Mouse (Mus musculus) hindbrain, embryonic 15.5 days (tissue): Measurements from ENCODE around the gene Rasgrf2. TPM values are rescaled to one million over a fixed set of nuclear protein-coding genes. Genes with fewer than 3 reads are reported as not detected.

ENCODE experiments used
- ATAC-seq: fragments of 200-750 bp; cut with Nextera tagmentation; 2 replicates; pipeline ENCODE4 v1.8.0; 2017; ENCODE audit warnings: low read depth, moderate number of reproducible peaks, moderate TSS enrichment; ENCODE audit not compliant: low FRiP score
- H3K27ac ChIP-seq: fragments of 300-500 bp; sonication (generic); replicated peaks from 2 replicates; pipeline ENCODE4 v1.5.1; 2015; ENCODE audit warnings: mild to moderate bottlenecking, inconsistent platforms
- H3K27me3 ChIP-seq: fragments of 300-500 bp; sonication (generic); 2 replicates; pipeline ENCODE4 v1.6.1; 2015; ENCODE audit warnings: control low read depth, inconsistent platforms
- H3K36me3 ChIP-seq: fragments of 300-500 bp; sonication (generic); 2 replicates; pipeline ENCODE4 v1.6.1; 2015; ENCODE audit warnings: control low read depth, inconsistent platforms
- H3K4me1 ChIP-seq: fragments of 300-500 bp; sonication (generic); replicated peaks from 2 replicates; pipeline ENCODE4 v1.6.1; 2015; ENCODE audit warnings: control low read depth, inconsistent platforms
- H3K4me2 ChIP-seq: fragments of 300-500 bp; sonication (generic); 2 replicates; pipeline ENCODE4 v1.6.1; 2015; ENCODE audit warnings: moderate library complexity, mild to moderate bottlenecking, inconsistent platforms
- H3K4me3 ChIP-seq: fragments of 300-500 bp; sonication (generic); 2 replicates; pipeline ENCODE4 v1.5.1; 2015; ENCODE audit warnings: mild to moderate bottlenecking, inconsistent platforms
- H3K9ac ChIP-seq: fragments of 300-500 bp; sonication (generic); 2 replicates; pipeline ENCODE4 v1.6.1; 2015; ENCODE audit warnings: inconsistent platforms
- H3K9me3 ChIP-seq: fragments of 300-500 bp; sonication (generic); 2 replicates; pipeline ENCODE4 v1.6.1; 2016; ENCODE audit warnings: control low read depth, inconsistent platforms
- WGBS: fragments of 180-500 bp; shearing (Covaris S2); methylation state at CpG from one replicate; pipeline ENCODE4 v1.1.7; 2015; 5-methylcytosine and 5-hydroxymethylcytosine counted together
- polyA plus RNA-seq: library from polyadenylated mRNA; unstranded; fragments of >200 nt; fragmentation: Nextera tagmentation; extraction: Ambion mirVana; gene quantifications from 2 replicates; pipeline ENCODE4 v1.2.1, GENCODE M21; 2015

Rasgrf2 gene
- polyA plus RNA-seq, 1 experiment from 2014 or later, result 9.5 TPM

- ATAC-seq, result no peak
- 92% methylated on average over 24 of the region's 24 CpGs for WGBS
- Histone ChIP-seq H3K4me2 (no peak overlapping the region), H3K27ac (no peak overlapping the region), H3K9ac (no peak overlapping the region), H3K36me3 (no peaks in the 10 kb centered on the region), H3K4me3 (no peak overlapping the region), H3K27me3 (no peaks in the 10 kb centered on the region), H3K4me1 (no peaks in the 10 kb centered on the region), H3K9me3 (no peaks in the 10 kb centered on the region)
Observed at GRCm38 (mm10) chr13:92030364-92031057, 100.9 kb downstream of the Rasgrf2 start.

GRCm38 (mm10) chr13:92029666-92030065 is 101.8 kb downstream of the Rasgrf2 start:
- no peaks in the 10 kb centered on the region for H3K36me3 ChIP-seq
- H3K4me1 ChIP-seq, result no peaks in the 10 kb centered on the region
- H3K27me3 ChIP-seq, result no peaks in the 10 kb centered on the region
- no peaks in the 10 kb centered on the region for H3K9me3 ChIP-seq
- ATAC-seq, result no peak
- no peak overlapping the region for H3K4me3 ChIP-seq
- H3K4me2 ChIP-seq, result no peak overlapping the region
- whole genome bisulfite sequencing, result 78% methylated on average over 3 of the region's 3 CpGs
- no peak overlapping the region for H3K9ac ChIP-seq
- H3K27ac ChIP-seq, result no peak overlapping the region

- Histone ChIP-seq H3K9me3 (no peaks in the 10 kb centered on the region), H3K27me3 (no peaks in the 10 kb centered on the region), H3K4me1 (no peaks in the 10 kb centered on the region), H3K4me3 (no peak overlapping the region), H3K27ac (no peak overlapping the region), H3K36me3 (no peaks in the 10 kb centered on the region), H3K9ac (no peak overlapping the region), H3K4me2 (no peak overlapping the region)
- 82% methylated on average over 5 of the region's 5 CpGs for WGBS
- ATAC-seq, result no peak
Observed at GRCm38 (mm10) chr13:92027951-92028350, 103.5 kb downstream of the Rasgrf2 start.

- Histone ChIP-seq H3K9ac (no peak overlapping the region), H3K4me3 (no peak overlapping the region), H3K27me3 (no peaks in the 10 kb centered on the region), H3K4me1 (no peaks in the 10 kb centered on the region), H3K27ac (no peak overlapping the region), H3K36me3 (0 out of 2 replicates have a peak, but pooled peaks cover 3% of the 10 kb centered on the region), H3K9me3 (no peaks in the 10 kb centered on the region), H3K4me2 (no peak overlapping the region)
- WGBS, result 73% methylated on average over 2 of the region's 2 CpGs
- ATAC-seq, result no peak
Observed at GRCm38 (mm10) chr13:92026651-92027050, 104.8 kb downstream of the Rasgrf2 start.

GRCm38 (mm10) chr13:92025124-92025523 is 106.3 kb downstream of the Rasgrf2 start:
- 0 out of 2 replicates have a peak, but pooled peaks cover 3% of the 10 kb centered on the region for H3K36me3 ChIP-seq
- 95% methylated on average over 3 of the region's 3 CpGs for WGBS
- no peaks in the 10 kb centered on the region for H3K4me1 ChIP-seq
- H3K27ac ChIP-seq, result no peak overlapping the region
- H3K9me3 ChIP-seq, result no peaks in the 10 kb centered on the region
- no peak overlapping the region for H3K4me2 ChIP-seq
- ATAC-seq, result no peak
- H3K27me3 ChIP-seq, result no peaks in the 10 kb centered on the region
- H3K4me3 ChIP-seq, result no peak overlapping the region
- no peak overlapping the region for H3K9ac ChIP-seq

GRCm38 (mm10) chr13:92022202-92022601 is 109.3 kb downstream of the Rasgrf2 start:
- no peak for ATAC-seq
- 95% methylated on average over 10 of the region's 10 CpGs for WGBS

GRCm38 (mm10) chr13:91996929-91997328 is 134.5 kb downstream of the Rasgrf2 start:
- H3K36me3 ChIP-seq, result no peaks in the 10 kb centered on the region
- no peaks in the 10 kb centered on the region for H3K4me1 ChIP-seq
- 81% methylated on average over 3 of the region's 3 CpGs for WGBS
- no peak for ATAC-seq
- no peaks in the 10 kb centered on the region for H3K9me3 ChIP-seq
- no peak overlapping the region for H3K4me2 ChIP-seq
- H3K27me3 ChIP-seq, result no peaks in the 10 kb centered on the region
- no peak overlapping the region for H3K9ac ChIP-seq
- no peak overlapping the region for H3K27ac ChIP-seq
- no peak overlapping the region for H3K4me3 ChIP-seq

More at GRCm38 (mm10) chr13:92022202-92022601, 109.3 kb downstream of the Rasgrf2 start:
- Histone ChIP-seq H3K27ac (no peak overlapping the region), H3K4me2 (no peak overlapping the region), H3K27me3 (no peaks in the 10 kb centered on the region), H3K9me3 (no peaks in the 10 kb centered on the region), H3K36me3 (0 out of 2 replicates have a peak, but pooled peaks cover 3% of the 10 kb centered on the region), H3K9ac (no peak overlapping the region), H3K4me3 (no peak overlapping the region), H3K4me1 (no peaks in the 10 kb centered on the region)

- no peak overlapping the region for H3K4me3 ChIP-seq
- 89% methylated on average over 2 of the region's 2 CpGs for WGBS
- ATAC-seq, result no peak
Observed at GRCm38 (mm10) chr13:91991412-91991811, 140.0 kb downstream of the Rasgrf2 start.

GRCm38 (mm10) chr13:91990709-91991284 is 140.7 kb downstream of the Rasgrf2 start:
- no peaks in the 10 kb centered on the region for H3K9me3 ChIP-seq
- no peak overlapping the region for H3K4me2 ChIP-seq
- no peaks in the 10 kb centered on the region for H3K36me3 ChIP-seq
- H3K9ac ChIP-seq, result no peak overlapping the region
- no peak overlapping the region for H3K27ac ChIP-seq
- 81% methylated on average over 6 of the region's 6 CpGs for WGBS
- ATAC-seq, result no peak
- H3K4me1 ChIP-seq, result peaks cover 5% of the 10 kb centered on the region; the same call in 1 of the 2 replicates
- no peaks in the 10 kb centered on the region for H3K27me3 ChIP-seq
- H3K4me3 ChIP-seq, result no peak overlapping the region

More at GRCm38 (mm10) chr13:91991412-91991811, 140.0 kb downstream of the Rasgrf2 start:
- no peak overlapping the region for H3K4me2 ChIP-seq
- H3K9ac ChIP-seq, result no peak overlapping the region
- H3K27me3 ChIP-seq, result no peaks in the 10 kb centered on the region
- no peaks in the 10 kb centered on the region for H3K9me3 ChIP-seq
- no peak overlapping the region for H3K27ac ChIP-seq
- H3K4me1 ChIP-seq, result no peaks in the 10 kb centered on the region
- H3K36me3 ChIP-seq, result no peaks in the 10 kb centered on the region

GRCm38 (mm10) chr13:91988378-91988777 is 143.1 kb downstream of the Rasgrf2 start:
- H3K27me3 ChIP-seq, result no peaks in the 10 kb centered on the region
- H3K36me3 ChIP-seq, result no peaks in the 10 kb centered on the region
- H3K9me3 ChIP-seq, result no peaks in the 10 kb centered on the region
- 93% methylated on average over 7 of the region's 7 CpGs for WGBS
- ATAC-seq, result no peak
- H3K4me3 ChIP-seq, result no peak overlapping the region
- peaks cover 6% of the 10 kb centered on the region; the same call in 1 of the 2 replicates for H3K4me1 ChIP-seq
- no peak overlapping the region for H3K27ac ChIP-seq
- H3K4me2 ChIP-seq, result no peak overlapping the region
- H3K9ac ChIP-seq, result no peak overlapping the region

GRCm38 (mm10) chr13:91986958-91987357 is 144.5 kb downstream of the Rasgrf2 start:
- Histone ChIP-seq H3K27me3 (no peaks in the 10 kb centered on the region), H3K9ac (no peak overlapping the region), H3K4me3 (no peak overlapping the region), H3K27ac (no peak overlapping the region), H3K36me3 (no peaks in the 10 kb centered on the region), H3K4me1 (peaks cover 6% of the 10 kb centered on the region; the same call in 1 of the 2 replicates), H3K4me2 (no peak overlapping the region), H3K9me3 (no peaks in the 10 kb centered on the region)
- WGBS, result 93% methylated on average over 6 of the region's 6 CpGs
- no peak for ATAC-seq

GRCm38 (mm10) chr13:91985915-91986589 is 145.4 kb downstream of the Rasgrf2 start:
- H3K4me2 ChIP-seq, result no peak overlapping the region
- H3K27ac ChIP-seq, result 0 out of 2 replicates have a peak overlapping the region, but pooled peaks have one; percentile 18
- WGBS, result 57% methylated on average over 7 of the region's 7 CpGs

More at GRCm38 (mm10) chr13:91985915-91986589, 145.4 kb downstream of the Rasgrf2 start:
- Histone ChIP-seq H3K4me3 (no peak overlapping the region), H3K9ac (no peak overlapping the region), H3K4me1 (peaks cover 6% of the 10 kb centered on the region; the same call in 1 of the 2 replicates), H3K27me3 (no peaks in the 10 kb centered on the region), H3K36me3 (no peaks in the 10 kb centered on the region), H3K9me3 (no peaks in the 10 kb centered on the region)
- peak; percentile 66 for ATAC-seq
